Mouse (Mus musculus): ENCODE results near the gene Lgals9. TPM values are rescaled to one million over a fixed set of nuclear protein-coding genes. Genes with fewer than 3 reads are reported as not detected.

Lgals9 gene
- polyA plus RNA-seq, 1 experiment: 686 TPM

DNA sequence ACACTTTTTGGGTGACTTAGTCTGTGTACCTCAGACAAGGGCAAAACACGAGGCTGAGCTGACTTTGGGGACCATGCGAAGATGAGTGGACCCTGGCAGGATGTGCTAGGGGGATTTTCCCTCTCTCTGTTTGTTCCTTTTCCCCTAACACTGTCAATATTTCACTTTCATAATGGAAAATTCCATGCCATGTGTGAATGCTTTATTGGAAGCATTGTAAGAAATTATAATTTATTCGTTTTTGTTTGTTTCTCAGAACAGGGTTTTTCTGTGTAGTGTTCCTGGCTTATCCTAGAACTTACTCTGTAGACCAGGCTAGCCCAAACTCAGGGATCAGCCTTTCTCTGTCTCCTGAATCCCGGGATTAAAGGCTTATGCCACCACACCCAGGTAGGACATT is 65.0 kb downstream of the Lgals9 start:
- peaks cover 15% of the 10 kb centered on the region for H3K4me1 ChIP-seq (ENCODE audit: control insufficient read depth, insufficient read depth, insufficient read length, low read length)
- no peak overlapping the region for H3K4me3 ChIP-seq (ENCODE audit: low read depth, low read length)
- no peaks in the 10 kb centered on the region for H3K36me3 ChIP-seq (ENCODE audit: control insufficient read depth, insufficient read depth, low read length)
- WGBS: 69% methylated on average over 4 of the region's 4 CpGs
- H3K27me3 ChIP-seq (ENCODE audit: control insufficient read depth, insufficient read depth, low read length): no peaks in the 10 kb centered on the region
- no peak for TF ChIP-seq POLR2A (IDR thresholded peaks at IDR 0.05; ENCODE audit: low read depth, low read length)
- no peak for TF ChIP-seq CTCF (IDR thresholded peaks at IDR 0.05; ENCODE audit: extremely low read depth, insufficient read length, insufficient replicate concordance, low read depth, low read length)
- 0 out of 2 replicates have a peak overlapping the region, but pooled peaks have one; percentile 14 for H3K27ac ChIP-seq (ENCODE audit: insufficient read depth, low read depth, low read length)

DNA sequence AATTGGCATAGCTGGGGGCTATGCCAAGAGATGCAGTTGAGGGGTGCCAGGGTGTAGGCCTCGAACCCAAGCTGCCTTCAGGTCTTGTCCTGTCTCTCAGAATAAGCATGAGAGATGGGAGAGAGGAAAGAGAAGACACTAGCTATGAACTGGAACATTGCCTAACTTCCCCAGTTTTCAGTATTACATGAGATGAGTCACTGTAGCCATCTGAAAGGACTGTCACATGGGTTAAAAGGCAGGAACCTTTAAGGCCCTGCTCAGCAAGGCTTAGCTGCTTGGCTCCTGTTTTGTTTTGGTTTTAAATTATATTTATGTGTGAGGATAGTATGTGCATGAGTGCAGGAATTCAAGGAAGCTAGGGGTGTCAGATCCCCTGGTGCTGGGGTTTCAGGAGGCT is 68.3 kb downstream of the Lgals9 start:
- Histone ChIP-seq H3K36me3 (ENCODE audit: control insufficient read depth, insufficient read depth, low read length) (no peaks in the 10 kb centered on the region), H3K27ac (ENCODE audit: insufficient read depth, low read depth, low read length) (no peak overlapping the region), H3K27me3 (ENCODE audit: control insufficient read depth, insufficient read depth, low read length) (no peaks in the 10 kb centered on the region), H3K4me1 (ENCODE audit: control insufficient read depth, insufficient read depth, insufficient read length, low read length) (peaks cover 7% of the 10 kb centered on the region; the same call in 1 of the 2 replicates), H3K4me3 (ENCODE audit: low read depth, low read length) (no peak overlapping the region)
- no peak for TF ChIP-seq CTCF (IDR thresholded peaks at IDR 0.05; ENCODE audit: extremely low read depth, insufficient read length, insufficient replicate concordance, low read depth, low read length)
- no peak for TF ChIP-seq POLR2A (IDR thresholded peaks at IDR 0.05; ENCODE audit: low read depth, low read length)
- 71% methylated on average over 1 of the region's 1 CpGs for WGBS

DNA sequence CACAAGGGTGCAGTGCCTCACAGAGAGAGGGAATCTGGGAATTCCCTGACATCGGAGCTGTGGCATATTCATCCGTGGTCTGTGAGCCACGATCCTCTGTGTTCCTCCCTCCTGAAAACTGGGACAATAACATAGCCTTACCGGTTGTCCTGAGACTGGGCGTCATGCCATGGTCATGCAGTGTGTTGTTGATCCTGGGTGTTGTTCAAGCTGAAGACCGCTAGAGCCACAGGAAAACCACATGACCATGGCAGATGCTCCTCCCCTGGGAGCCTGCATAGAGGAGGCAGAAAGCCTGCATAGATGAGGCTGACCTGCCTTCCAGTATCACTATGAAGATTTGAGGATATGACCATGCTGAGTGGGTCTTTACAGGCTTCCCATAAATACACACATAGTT is 69.3 kb downstream of the Lgals9 start:
- Histone ChIP-seq H3K4me3 (ENCODE audit: low read depth, low read length) (no peak overlapping the region), H3K27me3 (ENCODE audit: control insufficient read depth, insufficient read depth, low read length) (no peaks in the 10 kb centered on the region), H3K36me3 (ENCODE audit: control insufficient read depth, insufficient read depth, low read length) (no peaks in the 10 kb centered on the region), H3K27ac (ENCODE audit: insufficient read depth, low read depth, low read length) (no peak overlapping the region), H3K4me1 (ENCODE audit: control insufficient read depth, insufficient read depth, insufficient read length, low read length) (peaks cover 4% of the 10 kb centered on the region; the same call in 1 of the 2 replicates)
- TF ChIP-seq POLR2A (IDR thresholded peaks at IDR 0.05; ENCODE audit: low read depth, low read length) (no peak), CTCF (IDR thresholded peaks at IDR 0.05; ENCODE audit: extremely low read depth, insufficient read length, insufficient replicate concordance, low read depth, low read length) (no peak)
- 55% methylated on average over 6 of the region's 6 CpGs for WGBS

Other genes starting within 250 kb of the Lgals9 start
- gene Ccnq, start 233.2 kb downstream of the Lgals9 start, polyA plus RNA-seq (2012; rRNA removed): 17.8 and 27.4 TPM in 2 replicates
- gene Lyrm9, start 158.4 kb downstream of the Lgals9 start, polyA plus RNA-seq (2012; rRNA removed): 11.4 and 14.0 TPM in 2 replicates
- 4.4 and 13.0 TPM in 2 replicates for gene Nos2, start 64.2 kb downstream of the Lgals9 start, polyA plus RNA-seq (2012; rRNA removed)
- gene Ksr1, start 161.5 kb upstream of the Lgals9 start, polyA plus RNA-seq (2012; rRNA removed): 43.9 and 106 TPM in 2 replicates

All from small intestine, adult 2 months (tissue).